Mouse (Mus musculus): ENCODE measurements around the gene Gm3893. TPM values are rescaled to one million over a fixed set of nuclear protein-coding genes. Genes with fewer than 3 reads are reported as not detected.
"Not testable (repeated sequence)": the region's sequence is repeated elsewhere in the genome, so short reads cannot be mapped to it uniquely, and the experiment has no call there.

Gm3893 gene
- polyA plus RNA-seq (2016; fragmentation: Nextera tagmentation; extraction: Ambion mirVana) = not detected in 2 replicates

DNA sequence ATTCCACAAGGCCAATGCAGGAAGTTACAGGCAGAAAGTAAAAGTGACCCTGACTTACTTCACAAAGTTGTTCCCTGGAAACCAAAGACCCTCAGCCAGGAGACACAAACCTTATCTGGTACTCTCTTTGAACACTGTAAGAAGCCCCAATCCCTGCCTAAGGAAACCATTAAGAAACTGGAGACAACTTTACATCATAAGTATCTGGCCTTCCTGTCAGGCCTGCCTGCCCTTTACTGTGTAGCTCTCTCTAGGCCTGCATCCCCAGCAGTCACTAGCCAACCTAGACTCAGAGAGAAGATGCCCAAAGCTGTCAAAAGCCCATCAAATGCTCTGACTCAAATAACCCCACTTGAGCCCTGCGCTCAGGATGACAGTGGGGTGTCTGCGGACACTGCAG, at the start of gene Gm3893:
Gene Gm3893 (plus strand): TSS at position 301 of the 400 bp plus-strand sequence.
- not testable (repeated sequence) for H3K4me3 ChIP-seq; H3K9me3 ChIP-seq (replicated peaks); H3K27ac ChIP-seq (ENCODE audit: poor library complexity, severe bottlenecking); H3K4me2 ChIP-seq; H3K36me3 ChIP-seq; H3K9ac ChIP-seq; H3K4me1 ChIP-seq (replicated peaks); ATAC-seq (ENCODE audit: insufficient number of reproducible peaks, low FRiP score); H3K27me3 ChIP-seq (replicated peaks)
- WGBS = no CpG with 5 or more reads among the region's 2 CpGs

GRCm38 (mm10) chr4:42114517-42114916, 23.5 kb downstream of the Gm3893 start, which contains the start of gene Gm13304:
TSS of gene Gm13304 (plus strand) at chr4:42114817.
- not testable (repeated sequence) for H3K9ac ChIP-seq; H3K4me2 ChIP-seq; ATAC-seq (ENCODE audit: insufficient number of reproducible peaks, low FRiP score); H3K4me1 ChIP-seq (replicated peaks); H3K36me3 ChIP-seq; H3K9me3 ChIP-seq (replicated peaks); H3K27me3 ChIP-seq (replicated peaks); H3K27ac ChIP-seq (ENCODE audit: poor library complexity, severe bottlenecking); H3K4me3 ChIP-seq
- no CpG with 5 or more reads among the region's 5 CpGs for WGBS

Other genes with a start within 250 kb of the Gm3893 start
- not detected in 2 replicates for gene Gm21541, start 187.6 kb upstream of the Gm3893 start, polyA plus RNA-seq (2016; fragmentation: Nextera tagmentation; extraction: Ambion mirVana)
- 1.8 and 2.2 TPM in 2 replicates for gene Gm20878, start 149.6 kb upstream of the Gm3893 start, polyA plus RNA-seq (2016; fragmentation: Nextera tagmentation; extraction: Ambion mirVana)
- 0.15 and 0.18 TPM in 2 replicates for gene Fam205a4, start 125.1 kb upstream of the Gm3893 start, polyA plus RNA-seq (2016; fragmentation: Nextera tagmentation; extraction: Ambion mirVana)
- not detected in 2 replicates for gene Gm21093, start 56.5 kb upstream of the Gm3893 start, polyA plus RNA-seq (2016; fragmentation: Nextera tagmentation; extraction: Ambion mirVana)
- not detected in 2 replicates for gene Gm13304, start 23.6 kb downstream of the Gm3893 start, polyA plus RNA-seq (2016; fragmentation: Nextera tagmentation; extraction: Ambion mirVana)
- gene Gm13306, start 62.2 kb downstream of the Gm3893 start, polyA plus RNA-seq (2016; fragmentation: Nextera tagmentation; extraction: Ambion mirVana) = not detected in 2 replicates
- not detected in 2 replicates for gene Gm13305, start 77.4 kb downstream of the Gm3893 start, polyA plus RNA-seq (2016; fragmentation: Nextera tagmentation; extraction: Ambion mirVana)
- not detected in 2 replicates for gene Gm10600, start 149.4 kb downstream of the Gm3893 start, polyA plus RNA-seq (2016; fragmentation: Nextera tagmentation; extraction: Ambion mirVana)
- gene Ccl21b, start 164.6 kb downstream of the Gm3893 start, polyA plus RNA-seq (2016; fragmentation: Nextera tagmentation; extraction: Ambion mirVana) = not detected in 2 replicates
- gene Gm21953, start 203.1 kb downstream of the Gm3893 start, polyA plus RNA-seq (2016; fragmentation: Nextera tagmentation; extraction: Ambion mirVana) = not detected in 2 replicates
- gene Fam205a3, start 227.1 kb downstream of the Gm3893 start, polyA plus RNA-seq (2016; fragmentation: Nextera tagmentation; extraction: Ambion mirVana) = not detected in 2 replicates